Mouse (Mus musculus) olfactory bulb, adult 2 months (tissue): ENCODE results near the gene Ehbp1l1.

Source experiments
- CTCF ChIP-seq: fragments of 200-500 bp; IDR thresholded peaks from 2 replicates; pipeline ENCODE4 v1.5.1; 2012; ENCODE audit warnings: low read depth, mild to moderate bottlenecking, low read length, moderate library complexity; ENCODE audit not compliant: insufficient read depth
- POLR2A ChIP-seq: fragments of 200-500 bp; IDR thresholded peaks from 2 replicates; pipeline ENCODE4 v1.6.1; 2012; ENCODE audit warnings: mild to moderate bottlenecking, low read depth, low read length, moderate library complexity; ENCODE audit not compliant: insufficient read depth

DNA sequence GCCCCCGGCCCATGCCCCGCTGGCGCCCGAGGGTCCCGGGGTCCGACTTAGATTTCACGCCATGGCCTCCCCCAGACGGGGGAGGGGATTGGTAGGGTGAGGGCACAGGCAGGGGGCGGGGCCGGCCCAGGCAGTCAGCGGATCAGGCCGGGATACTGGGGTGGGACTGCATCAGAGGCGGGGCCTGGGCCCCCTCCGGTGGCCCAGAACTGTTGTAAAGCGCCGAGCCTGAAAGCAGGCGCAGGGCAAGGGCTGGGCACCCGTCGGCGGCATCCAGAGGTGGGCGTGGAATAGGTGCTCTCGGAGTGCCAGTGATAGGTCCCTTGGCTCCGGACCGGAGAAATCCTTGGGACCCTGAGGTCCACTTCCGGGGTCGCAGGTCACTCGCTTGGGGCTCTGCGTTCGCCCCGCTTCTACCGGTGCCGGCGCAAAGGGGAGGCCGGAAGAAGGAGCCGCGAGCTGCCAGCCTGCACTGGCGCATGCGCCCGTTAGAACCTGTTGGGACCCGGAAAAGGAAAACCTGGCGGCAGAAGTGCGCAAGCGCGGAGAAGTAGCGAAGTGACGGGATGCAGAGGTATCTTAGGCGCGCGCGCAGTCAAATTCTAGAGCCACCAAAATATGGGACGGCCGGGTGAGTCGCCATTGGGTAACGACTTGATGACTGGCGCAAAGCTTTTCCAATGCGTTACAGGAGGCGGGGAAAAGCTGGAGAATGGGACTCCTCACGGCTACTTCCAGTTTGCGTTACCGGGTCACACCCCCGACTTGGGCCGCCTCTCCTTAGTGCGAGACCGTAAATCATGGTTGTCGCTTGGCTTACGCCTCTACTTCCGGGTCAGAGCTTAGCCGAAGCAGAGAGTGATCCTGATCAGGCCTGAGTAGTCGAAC lies 37.7 kb downstream of the Ehbp1l1 start, which contains the start of the genes Map3k11 and Pcnx3:
- TF ChIP-seq CTCF (no peak), POLR2A (no peak; the same call in 1 of the 2 replicates)
